Mouse (Mus musculus): ENCODE data around the gene Cdc42ep2. TPM values are rescaled to one million over a fixed set of nuclear protein-coding genes. Genes with fewer than 3 reads are reported as not detected.
A peak's percentile ranks its signal among the peaks of the same experiment; 100 is the strongest.

Gene Cdc42ep2
- total and polyA plus RNA-seq, 3 experiments, result 0.76 to 2.2 (median 1.8) TPM

- H3K9me3 ChIP-seq (replicated peaks), result no peaks in the 10 kb centered on the region
Measured at GRCm38 (mm10) chr19:5922963-5923362, 1.7 kb downstream of the Cdc42ep2 start.

GRCm38 (mm10) chr19:5922119-5922942, 2.3 kb downstream of the Cdc42ep2 start:
- TF ChIP-seq POLR2AphosphoS5 (IDR thresholded peaks at IDR 0.05; ENCODE audit: insufficient replicate concordance, low read depth, low read length) (no peak), TAL1 (conservative IDR thresholded peaks at IDR 0.05; ENCODE audit: low read depth, low read length) (peak; percentile 78)
- ATAC-seq (ENCODE audit: extremely low read depth, insufficient number of reproducible peaks, low FRiP score, poor library complexity, severe bottlenecking) (peak; percentile 75), DNase-seq (ENCODE audit: low spot score) (peak; percentile 78)
- Histone ChIP-seq H3K9me3 (replicated peaks) (no peaks in the 10 kb centered on the region), H3K36me3 (replicated peaks) (peaks cover 26% of the 10 kb centered on the region), H3K27me3 (ENCODE audit: insufficient read depth, low read length) (peaks cover 15% of the 10 kb centered on the region), H3K4me1 (ENCODE audit: insufficient read depth, low read depth, low read length) (peaks cover 75% of the 10 kb centered on the region), H3K4me3 (ENCODE audit: low read depth, low read length) (peak overlapping the region; percentile 69)

More at GRCm38 (mm10) chr19:5922963-5923362, 1.7 kb downstream of the Cdc42ep2 start:
- Histone ChIP-seq H3K4me1 (ENCODE audit: insufficient read depth, low read depth, low read length) (peaks cover 73% of the 10 kb centered on the region), H3K4me3 (ENCODE audit: low read depth, low read length) (no peak overlapping the region; the same call in 1 of the 2 replicates), H3K36me3 (replicated peaks) (peaks cover 20% of the 10 kb centered on the region), H3K27me3 (ENCODE audit: insufficient read depth, low read length) (peaks cover 17% of the 10 kb centered on the region)
- ATAC-seq (ENCODE audit: extremely low read depth, insufficient number of reproducible peaks, low FRiP score, poor library complexity, severe bottlenecking), result no peak
- no peak for TF ChIP-seq POLR2AphosphoS5 (IDR thresholded peaks at IDR 0.05; ENCODE audit: insufficient replicate concordance, low read depth, low read length)
- no peak for DNase-seq (ENCODE audit: low spot score)

- DNase-seq (ENCODE audit: low spot score) (peak; percentile 45), ATAC-seq (ENCODE audit: extremely low read depth, insufficient number of reproducible peaks, low FRiP score, poor library complexity, severe bottlenecking) (no peak)
- Histone ChIP-seq H3K4me1 (ENCODE audit: insufficient read depth, low read depth, low read length) (peaks cover 77% of the 10 kb centered on the region), H3K27me3 (ENCODE audit: insufficient read depth, low read length) (peaks cover 11% of the 10 kb centered on the region), H3K9me3 (replicated peaks) (no peaks in the 10 kb centered on the region), H3K4me3 (ENCODE audit: low read depth, low read length) (peak overlapping the region; percentile 69), H3K36me3 (replicated peaks) (peaks cover 32% of the 10 kb centered on the region)
- TF ChIP-seq GATA1 (IDR thresholded peaks at IDR 0.05; ENCODE audit: borderline replicate concordance, low read length) (no peak), TAL1 (conservative IDR thresholded peaks at IDR 0.05; ENCODE audit: low read depth, low read length) (no peak), CTCF (IDR thresholded peaks at IDR 0.05; ENCODE audit: low read depth, low read length) (no peak), GATA2 (IDR thresholded peaks at IDR 0.05; ENCODE audit: borderline replicate concordance, low read depth, low read length) (no peak), POLR2AphosphoS5 (IDR thresholded peaks at IDR 0.05; ENCODE audit: insufficient replicate concordance, low read depth, low read length) (no peak)
Measured at GRCm38 (mm10) chr19:5921715-5922114, 2.9 kb downstream of the Cdc42ep2 start.

- Histone ChIP-seq H3K27me3 (ENCODE audit: insufficient read depth, low read length) (no peaks in the 10 kb centered on the region), H3K4me3 (ENCODE audit: low read depth, low read length) (peak within 1 kb of the TSS; percentile 94), H3K4me1 (ENCODE audit: insufficient read depth, low read depth, low read length) (peaks cover 71% of the 10 kb centered on the region), H3K36me3 (replicated peaks) (peaks cover 58% of the 10 kb centered on the region), H3K9me3 (replicated peaks) (no peaks in the 10 kb centered on the region)
- no peak for ATAC-seq (ENCODE audit: extremely low read depth, insufficient number of reproducible peaks, low FRiP score, poor library complexity, severe bottlenecking)
- no peak for DNase-seq (ENCODE audit: low spot score)
- no peak for TF ChIP-seq POLR2AphosphoS5 (IDR thresholded peaks at IDR 0.05; ENCODE audit: insufficient replicate concordance, low read depth, low read length)
- no peak for TF ChIP-seq GATA2 (IDR thresholded peaks at IDR 0.05; ENCODE audit: borderline replicate concordance, low read depth, low read length)
- no peak for TF ChIP-seq TAL1 (conservative IDR thresholded peaks at IDR 0.05; ENCODE audit: low read depth, low read length)
- TF ChIP-seq GATA1 (IDR thresholded peaks at IDR 0.05; ENCODE audit: borderline replicate concordance, low read length), result no peak
- TF ChIP-seq CTCF (IDR thresholded peaks at IDR 0.05; ENCODE audit: low read depth, low read length), result no peak
Measured at GRCm38 (mm10) chr19:5913007-5913719, 11.5 kb downstream of the Cdc42ep2 start, which contains the start of gene Dpf2. Gene Dpf2 (minus strand): TSS chr19:5913010.

- no peaks in the 10 kb centered on the region for H3K9me3 ChIP-seq (replicated peaks)
- DNase-seq (ENCODE audit: low spot score), result peak; percentile 98
- peak; percentile 76 for ATAC-seq (ENCODE audit: extremely low read depth, insufficient number of reproducible peaks, low FRiP score, poor library complexity, severe bottlenecking)
- H3K4me3 ChIP-seq (ENCODE audit: low read depth, low read length), result peak overlapping the region; percentile 94
- H3K4me1 ChIP-seq (ENCODE audit: insufficient read depth, low read depth, low read length), result peaks cover 70% of the 10 kb centered on the region
- H3K27me3 ChIP-seq (ENCODE audit: insufficient read depth, low read length), result no peaks in the 10 kb centered on the region
- TF ChIP-seq GATA2 (IDR thresholded peaks at IDR 0.05; ENCODE audit: borderline replicate concordance, low read depth, low read length) (no peak), GATA1 (IDR thresholded peaks at IDR 0.05; ENCODE audit: borderline replicate concordance, low read length) (no peak)
- peaks cover 56% of the 10 kb centered on the region for H3K36me3 ChIP-seq (replicated peaks)
Measured at GRCm38 (mm10) chr19:5912103-5913006, 12.3 kb downstream of the Cdc42ep2 start.

Measured in G1E (cell line).